Mouse (Mus musculus) adrenal gland, postnatal 10 days (tissue): ENCODE results near the gene Apcs. TPM values are rescaled to one million over a fixed set of nuclear protein-coding genes. Genes with fewer than 3 reads are reported as not detected.

Experiments used
- DNase-seq: peaks from one replicate; pipeline ENCODE4 v3.0.0; 2021; ENCODE audit warnings: mixed read lengths
- long read RNA-seq, 2 experiments: library from polyadenylated mRNA; stranded (forward); transcript quantifications; one replicate each; pipeline ENCODE4 v2.0.0; 2021
- total RNA-seq, 2 experiments: library from RNA; stranded (reverse); gene quantifications; 2 replicates each; pipeline ENCODE4 v1.2.3; 2021

Apcs gene
- 10 to 100 TPM; 15.5 to 46.5 TPM for total RNA-seq
- long read RNA-seq, experiment 1, transcript Apcs-201 (2 exons, 971 nt): major isoform, 49 of 55 reads
- long read RNA-seq, experiment 1, partial matches to known transcripts: 0 of 55 reads
- long read RNA-seq, experiment 1, other reads (novel, unspliced or antisense): 6 of 55 reads
- long read RNA-seq, experiment 2, partial matches to known transcripts: 1 of 4 reads
- long read RNA-seq, experiment 2, other reads (novel, unspliced or antisense): 0 of 4 reads

GRCm38 (mm10) chr1:172894777-172895357 lies at the start of gene Apcs:
Apcs (minus strand) TSS chr1:172895041.
- DNase-seq: no peak

GRCm38 (mm10) chr1:172932197-172932596 lies 37.4 kb upstream of the Apcs start:
- DNase-seq: no peak

GRCm38 (mm10) chr1:172918450-172918849 lies 23.6 kb upstream of the Apcs start:
- DNase-seq: no peak

GRCm38 (mm10) chr1:172917115-172917514 lies 22.3 kb upstream of the Apcs start:
- DNase-seq: no peak

GRCm38 (mm10) chr1:172903313-172903712 lies 8.5 kb upstream of the Apcs start:
- DNase-seq: no peak

- no peak for DNase-seq
These were observed 594 bp upstream of the Apcs start for GRCm38 (mm10) chr1:172895435-172895834.

- DNase-seq: no peak
These were observed 18.2 kb downstream of the Apcs start for GRCm38 (mm10) chr1:172876675-172877074.

GRCm38 (mm10) chr1:172875265-172875664 lies 19.6 kb downstream of the Apcs start:
- DNase-seq: no peak

- DNase-seq: no peak
These were observed 46.7 kb downstream of the Apcs start for GRCm38 (mm10) chr1:172848171-172848570.

GRCm38 (mm10) chr1:172847044-172847761 lies 47.6 kb downstream of the Apcs start:
- DNase-seq: no peak

Other genes with a start within 250 kb of the Apcs start
- gene Crp, start 197.0 kb downstream of the Apcs start, total RNA-seq: 10 to 100 TPM; 15.1 to 39.1 TPM
- not detected for gene Olfr16, start 55.4 kb upstream of the Apcs start, total RNA-seq
- not detected for gene Olfr1408, start 242.3 kb upstream of the Apcs start, total RNA-seq